Mouse (Mus musculus): ENCODE data around the gene Sall1. TPM values are rescaled to one million over a fixed set of nuclear protein-coding genes. Genes with fewer than 3 reads are reported as not detected.
A peak's percentile ranks its signal among the peaks of the same experiment; 100 is the strongest.

The Sall1 gene
- polyA plus RNA-seq, 1 experiment from 2014 or later, result 1.8 TPM

GRCm38 (mm10) chr8:89046639-89047348 is 2.8 kb upstream of the Sall1 start:
- Histone ChIP-seq H3K4me1 (ENCODE audit: control insufficient read depth, insufficient read depth, low read length) (peaks cover 26% of the 10 kb centered on the region), H3K27ac (ENCODE audit: low read length) (no peak overlapping the region), H3K4me2 (ENCODE audit: low read depth, low read length) (no peak overlapping the region), H3K4me3 (ENCODE audit: low read length) (no peak overlapping the region; the same call in 1 of the 2 replicates), H3K9ac (ENCODE audit: low read depth, low read length) (no peak overlapping the region), H3K36me3 (ENCODE audit: control insufficient read depth, insufficient read depth, low read length) (no peaks in the 10 kb centered on the region), H3K9me3 (ENCODE audit: control insufficient read depth, low read length) (no peaks in the 10 kb centered on the region), H3K27me3 (replicated peaks; ENCODE audit: control insufficient read depth, insufficient read depth, low read length) (peaks cover 67% of the 10 kb centered on the region)
- no peak for ATAC-seq
- 6% methylated on average over 26 of the region's 26 CpGs for WGBS

- Histone ChIP-seq H3K4me3 (ENCODE audit: low read length) (peak overlapping the region; percentile 23), H3K9ac (ENCODE audit: low read depth, low read length) (no peak overlapping the region), H3K4me2 (ENCODE audit: low read depth, low read length) (no peak overlapping the region; the same call in 1 of the 2 replicates), H3K27ac (ENCODE audit: low read length) (no peak overlapping the region), H3K36me3 (ENCODE audit: control insufficient read depth, insufficient read depth, low read length) (no peaks in the 10 kb centered on the region), H3K9me3 (ENCODE audit: control insufficient read depth, low read length) (no peaks in the 10 kb centered on the region), H3K4me1 (ENCODE audit: control insufficient read depth, insufficient read depth, low read length) (peaks cover 32% of the 10 kb centered on the region), H3K27me3 (replicated peaks; ENCODE audit: control insufficient read depth, insufficient read depth, low read length) (peaks cover 72% of the 10 kb centered on the region)
- WGBS, result 3% methylated on average over 14 of the region's 15 CpGs
- ATAC-seq, result no peak
These were observed 2.3 kb upstream of the Sall1 start for GRCm38 (mm10) chr8:89046226-89046625.

GRCm38 (mm10) chr8:89045726-89046125 is 1.8 kb upstream of the Sall1 start:
- ATAC-seq, result no peak
- Histone ChIP-seq H3K4me3 (ENCODE audit: low read length) (no peak overlapping the region; the same call in 1 of the 2 replicates), H3K4me1 (ENCODE audit: control insufficient read depth, insufficient read depth, low read length) (peaks cover 36% of the 10 kb centered on the region), H3K4me2 (ENCODE audit: low read depth, low read length) (0 out of 2 replicates have a peak overlapping the region, but pooled peaks have one; percentile 22), H3K9me3 (ENCODE audit: control insufficient read depth, low read length) (no peaks in the 10 kb centered on the region), H3K9ac (ENCODE audit: low read depth, low read length) (no peak overlapping the region), H3K36me3 (ENCODE audit: control insufficient read depth, insufficient read depth, low read length) (no peaks in the 10 kb centered on the region), H3K27ac (ENCODE audit: low read length) (no peak overlapping the region), H3K27me3 (replicated peaks; ENCODE audit: control insufficient read depth, insufficient read depth, low read length) (peaks cover 77% of the 10 kb centered on the region)
- WGBS, result 8% methylated on average over 17 of the region's 17 CpGs

GRCm38 (mm10) chr8:89045218-89045601 is 1.2 kb upstream of the Sall1 start:
- Histone ChIP-seq H3K9ac (ENCODE audit: low read depth, low read length) (no peak overlapping the region), H3K27ac (ENCODE audit: low read length) (no peak overlapping the region), H3K27me3 (replicated peaks; ENCODE audit: control insufficient read depth, insufficient read depth, low read length) (peaks cover 82% of the 10 kb centered on the region), H3K4me2 (ENCODE audit: low read depth, low read length) (peak overlapping the region; percentile 33), H3K4me3 (ENCODE audit: low read length) (0 out of 2 replicates have a peak overlapping the region, but pooled peaks have one; percentile 2), H3K36me3 (ENCODE audit: control insufficient read depth, insufficient read depth, low read length) (no peaks in the 10 kb centered on the region), H3K4me1 (ENCODE audit: control insufficient read depth, insufficient read depth, low read length) (peaks cover 36% of the 10 kb centered on the region), H3K9me3 (ENCODE audit: control insufficient read depth, low read length) (no peaks in the 10 kb centered on the region)
- ATAC-seq, result no peak
- 2% methylated on average over 29 of the region's 30 CpGs for WGBS

GRCm38 (mm10) chr8:89044511-89045217 is 702 bp upstream of the Sall1 start:
- Histone ChIP-seq H3K9ac (ENCODE audit: low read depth, low read length) (peak overlapping the region; percentile 24; the same call in 1 of the 2 replicates), H3K9me3 (ENCODE audit: control insufficient read depth, low read length) (no peaks in the 10 kb centered on the region), H3K27ac (ENCODE audit: low read length) (no peak overlapping the region), H3K4me2 (ENCODE audit: low read depth, low read length) (peak overlapping the region; percentile 33), H3K4me1 (ENCODE audit: control insufficient read depth, insufficient read depth, low read length) (peaks cover 36% of the 10 kb centered on the region), H3K36me3 (ENCODE audit: control insufficient read depth, insufficient read depth, low read length) (no peaks in the 10 kb centered on the region), H3K4me3 (ENCODE audit: low read length) (peak overlapping the region; percentile 59), H3K27me3 (replicated peaks; ENCODE audit: control insufficient read depth, insufficient read depth, low read length) (peaks cover 85% of the 10 kb centered on the region)
- no peak for ATAC-seq
- 1% methylated on average over 31 of the region's 31 CpGs for WGBS

GRCm38 (mm10) chr8:89043371-89043841 is 556 bp downstream of the Sall1 start:
- no peaks in the 10 kb centered on the region for H3K9me3 ChIP-seq (ENCODE audit: control insufficient read depth, low read length)
- H3K4me1 ChIP-seq (ENCODE audit: control insufficient read depth, insufficient read depth, low read length), result peaks cover 36% of the 10 kb centered on the region
- no peaks in the 10 kb centered on the region for H3K36me3 ChIP-seq (ENCODE audit: control insufficient read depth, insufficient read depth, low read length)
- peaks cover 82% of the 10 kb centered on the region for H3K27me3 ChIP-seq (replicated peaks; ENCODE audit: control insufficient read depth, insufficient read depth, low read length)
- H3K4me3 ChIP-seq (ENCODE audit: low read length), result peak overlapping the region; percentile 59
- under 1% methylated on average over 30 of the region's 32 CpGs for WGBS
- H3K27ac ChIP-seq (ENCODE audit: low read length), result peak overlapping the region; percentile 57
- H3K4me2 ChIP-seq (ENCODE audit: low read depth, low read length), result peak overlapping the region; percentile 94
- peak; percentile 72 for ATAC-seq
- H3K9ac ChIP-seq (ENCODE audit: low read depth, low read length), result peak overlapping the region; percentile 70

- under 1% methylated on average over 79 of the region's 80 CpGs for WGBS
- H3K4me3 ChIP-seq (ENCODE audit: low read length), result peak overlapping the region; percentile 59
- peak overlapping the region; percentile 70 for H3K9ac ChIP-seq (ENCODE audit: low read depth, low read length)
- peak; percentile 57 for ATAC-seq
- no peaks in the 10 kb centered on the region for H3K9me3 ChIP-seq (ENCODE audit: control insufficient read depth, low read length)
- H3K4me1 ChIP-seq (ENCODE audit: control insufficient read depth, insufficient read depth, low read length), result peaks cover 36% of the 10 kb centered on the region
- H3K27me3 ChIP-seq (replicated peaks; ENCODE audit: control insufficient read depth, insufficient read depth, low read length), result peaks cover 82% of the 10 kb centered on the region
- H3K4me2 ChIP-seq (ENCODE audit: low read depth, low read length), result peak overlapping the region; percentile 94
- peak overlapping the region; percentile 57 for H3K27ac ChIP-seq (ENCODE audit: low read length)
- no peaks in the 10 kb centered on the region for H3K36me3 ChIP-seq (ENCODE audit: control insufficient read depth, insufficient read depth, low read length)
These were observed 1.2 kb downstream of the Sall1 start for GRCm38 (mm10) chr8:89042560-89043370.

- 0 out of 2 replicates have a peak, but pooled peaks have one; percentile 11 for ATAC-seq
- peaks cover 76% of the 10 kb centered on the region for H3K27me3 ChIP-seq (replicated peaks; ENCODE audit: control insufficient read depth, insufficient read depth, low read length)
- no peaks in the 10 kb centered on the region for H3K9me3 ChIP-seq (ENCODE audit: control insufficient read depth, low read length)
- peak overlapping the region; percentile 94 for H3K4me2 ChIP-seq (ENCODE audit: low read depth, low read length)
- peaks cover 36% of the 10 kb centered on the region for H3K4me1 ChIP-seq (ENCODE audit: control insufficient read depth, insufficient read depth, low read length)
- WGBS, result under 1% methylated on average over 35 of the region's 35 CpGs
- peak overlapping the region; percentile 65 for H3K27ac ChIP-seq (ENCODE audit: low read length)
- H3K4me3 ChIP-seq (ENCODE audit: low read length), result peak overlapping the region; percentile 59
- H3K36me3 ChIP-seq (ENCODE audit: control insufficient read depth, insufficient read depth, low read length), result no peaks in the 10 kb centered on the region
- H3K9ac ChIP-seq (ENCODE audit: low read depth, low read length), result peak overlapping the region; percentile 70
These were observed 1.9 kb downstream of the Sall1 start for GRCm38 (mm10) chr8:89042118-89042460.

Measured in intestine, embryonic 16.5 days (tissue).